Mouse (Mus musculus) testis, postnatal 14 days (tissue): ENCODE measurements around the gene Tmem273.
A peak's percentile ranks its signal among the peaks of the same experiment; 100 is the strongest.

Source experiments
- DNase-seq: peaks from one replicate; pipeline ENCODE4 v3.0.0; 2021; ENCODE audit warnings: low spot score

The Tmem273 gene

GRCm38 (mm10) chr14:32785556-32786130 lies at the start of gene Tmem273:
Gene Tmem273 (plus strand): TSS chr14:32785963.
- no peak for DNase-seq

GRCm38 (mm10) chr14:32736561-32736960 lies 49.2 kb upstream of the Tmem273 start:
- DNase-seq, result no peak

- no peak for DNase-seq
These were observed 47.2 kb upstream of the Tmem273 start for GRCm38 (mm10) chr14:32738586-32738985.

- no peak for DNase-seq
These were observed 37.2 kb upstream of the Tmem273 start for GRCm38 (mm10) chr14:32748519-32748918.

- DNase-seq, result no peak
These were observed 35.0 kb upstream of the Tmem273 start for GRCm38 (mm10) chr14:32750727-32751126.

- no peak for DNase-seq
These were observed 31.5 kb upstream of the Tmem273 start for GRCm38 (mm10) chr14:32754286-32754685.

- no peak for DNase-seq
These were observed 23.6 kb upstream of the Tmem273 start for GRCm38 (mm10) chr14:32762177-32762576.

- DNase-seq, result no peak
These were observed 15.2 kb upstream of the Tmem273 start for GRCm38 (mm10) chr14:32770563-32770962.

GRCm38 (mm10) chr14:32772085-32772484 lies 13.7 kb upstream of the Tmem273 start:
- no peak for DNase-seq

- no peak for DNase-seq
These were observed 13.0 kb upstream of the Tmem273 start for GRCm38 (mm10) chr14:32772791-32773190.

- DNase-seq, result no peak
These were observed 12.3 kb upstream of the Tmem273 start for GRCm38 (mm10) chr14:32773456-32773855.

- no peak for DNase-seq
These were observed 9.7 kb upstream of the Tmem273 start for GRCm38 (mm10) chr14:32776077-32776476.

GRCm38 (mm10) chr14:32778362-32778761 lies 7.4 kb upstream of the Tmem273 start:
- DNase-seq, result no peak

- DNase-seq, result no peak
These were observed 2.9 kb upstream of the Tmem273 start for GRCm38 (mm10) chr14:32782866-32783265.

GRCm38 (mm10) chr14:32784130-32784747 lies 1.5 kb upstream of the Tmem273 start:
- DNase-seq, result no peak

GRCm38 (mm10) chr14:32784748-32785134 lies 1.0 kb upstream of the Tmem273 start:
- no peak for DNase-seq

- DNase-seq, result no peak
These were observed 1.9 kb downstream of the Tmem273 start for GRCm38 (mm10) chr14:32787691-32788090.

GRCm38 (mm10) chr14:32796375-32796774 lies 10.6 kb downstream of the Tmem273 start:
- DNase-seq, result no peak

GRCm38 (mm10) chr14:32797803-32798202 lies 12.0 kb downstream of the Tmem273 start:
- no peak for DNase-seq

- no peak for DNase-seq
These were observed 12.6 kb downstream of the Tmem273 start for GRCm38 (mm10) chr14:32798355-32798754.

- DNase-seq, result no peak
These were observed 14.3 kb downstream of the Tmem273 start for GRCm38 (mm10) chr14:32800048-32800447.

GRCm38 (mm10) chr14:32801016-32801661 lies 15.4 kb downstream of the Tmem273 start:
- peak; percentile 22 for DNase-seq

GRCm38 (mm10) chr14:32801662-32802024 lies 15.9 kb downstream of the Tmem273 start:
- DNase-seq, result no peak

GRCm38 (mm10) chr14:32810111-32810510 lies 24.3 kb downstream of the Tmem273 start:
- DNase-seq, result no peak
